Mouse (Mus musculus) G1E (cell line): ENCODE measurements at regions not wholly inside any gene's neighbourhood (a gene's known extent, or its start where the extent isn't known, plus 50 kb on each side); places are given as distances from the start of the nearest gene placed in this dataset.

Experiments
- CTCF ChIP-seq: IDR thresholded peaks from 2 replicates; pipeline ENCODE4 v1.5.1; 2012; ENCODE audit warnings: low read depth, low read length, inconsistent platforms, mixed read lengths
- GATA1 ChIP-seq: IDR thresholded peaks from 2 replicates; pipeline ENCODE4 v1.6.1; 2012; ENCODE audit warnings: borderline replicate concordance, low read length, inconsistent platforms, mixed read lengths
- POLR2AphosphoS5 ChIP-seq: IDR thresholded peaks from 2 replicates; pipeline ENCODE4 v1.6.1; 2012; ENCODE audit warnings: low read depth, low read length, inconsistent platforms; ENCODE audit not compliant: insufficient replicate concordance

DNA sequence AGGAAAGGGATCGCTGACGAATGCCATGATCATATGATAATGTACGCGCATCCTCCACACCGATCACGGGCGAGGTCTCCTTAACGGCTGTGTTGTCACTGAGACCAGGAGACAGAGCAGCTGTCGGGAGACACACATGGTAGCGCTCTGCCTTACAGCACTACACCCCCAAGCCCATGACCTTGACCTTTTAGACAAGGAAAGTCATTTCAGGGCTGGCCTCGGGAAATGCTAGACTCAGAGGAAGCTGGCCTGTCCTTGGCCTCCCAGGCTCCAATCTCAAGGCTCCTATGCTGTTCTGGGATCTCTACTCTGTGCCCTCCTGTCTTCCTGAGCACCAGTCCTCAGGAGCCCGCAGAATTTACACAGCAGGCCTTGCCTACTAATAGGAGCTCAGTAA lies 112.9 kb upstream of the 1700012A03Rik start:
- no peak; the same call in 1 of the 2 replicates for TF ChIP-seq CTCF
- TF ChIP-seq POLR2AphosphoS5, result no peak
- no peak for TF ChIP-seq GATA1
